Mouse (Mus musculus) duodenum, adult 2 months (tissue): ENCODE results near the gene Grifin. TPM values are rescaled to one million over a fixed set of nuclear protein-coding genes. Genes with fewer than 3 reads are reported as not detected.

Experiments
- polyA plus RNA-seq: library from polyadenylated mRNA; depleted of rRNA; stranded (reverse); fragments of >200 nt; gene quantifications from 2 replicates; pipeline ENCODE4 v1.2.3, GENCODE M21; 2012; ENCODE audit warnings: low replicate concordance; rRNA removed

The Grifin gene
- not detected in 2 replicates for polyA plus RNA-seq

GRCm38 (mm10) chr5:140564896-140565295 lies at the start of gene Grifin:
Gene Grifin, minus strand, starts transcription at chr5:140565071.

DNA sequence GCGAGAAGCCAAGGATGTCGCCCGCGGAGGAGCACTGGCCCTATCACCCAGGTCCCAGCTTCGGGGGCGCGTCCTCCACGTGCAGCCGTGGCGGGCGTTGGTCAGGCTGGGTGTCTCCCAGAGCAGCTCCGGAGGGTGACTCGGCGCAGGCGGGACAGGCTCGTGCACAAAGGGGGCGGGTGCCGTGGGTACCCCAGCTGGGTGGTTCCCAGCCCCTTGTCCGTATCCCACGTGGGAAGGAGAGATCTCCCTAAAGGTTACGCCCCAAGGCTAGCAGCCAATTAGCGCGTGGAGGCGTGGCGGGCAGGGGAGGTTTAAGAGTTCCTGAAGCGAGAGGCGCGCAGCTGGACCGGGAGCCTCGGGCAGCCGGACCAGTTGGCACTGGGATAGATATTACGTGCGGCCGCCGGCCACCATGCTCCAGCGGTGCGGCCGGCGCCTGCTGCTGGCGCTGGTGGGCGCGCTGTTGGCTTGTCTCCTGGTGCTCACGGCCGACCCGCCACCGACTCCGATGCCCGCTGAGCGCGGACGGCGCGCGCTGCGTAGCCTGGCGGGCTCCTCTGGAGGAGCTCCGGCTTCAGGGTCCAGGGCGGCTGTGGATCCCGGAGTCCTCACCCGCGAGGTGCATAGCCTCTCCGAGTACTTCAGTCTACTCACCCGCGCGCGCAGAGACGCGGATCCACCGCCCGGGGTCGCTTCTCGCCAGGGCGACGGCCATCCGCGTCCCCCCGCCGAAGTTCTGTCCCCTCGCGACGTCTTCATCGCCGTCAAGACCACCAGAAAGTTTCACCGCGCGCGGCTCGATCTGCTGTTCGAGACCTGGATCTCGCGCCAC lies 42.3 kb upstream of the Grifin start, which contains the start of gene Lfng:
TSS of gene Lfng (plus strand) at position 320 of the 835 bp plus-strand sequence.

Other genes with a start within 250 kb of the Grifin start
- gene Mad1l1, start 243.5 kb downstream of the Grifin start, polyA plus RNA-seq, result 15.2 and 20.3 TPM in 2 replicates
- 5.8 and 8.7 TPM in 2 replicates for gene Nudt1, start 243.4 kb downstream of the Grifin start, polyA plus RNA-seq
- gene Mrm2, start 233.2 kb downstream of the Grifin start, polyA plus RNA-seq, result 4.6 and 4.8 TPM in 2 replicates
- 4.1 and 6.4 TPM in 2 replicates for gene Snx8, start 175.8 kb downstream of the Grifin start, polyA plus RNA-seq
- gene Eif3b, start 145.7 kb downstream of the Grifin start, polyA plus RNA-seq, result 77.2 and 78.1 TPM in 2 replicates
- gene Gm4869, start 119.4 kb downstream of the Grifin start, polyA plus RNA-seq, result not detected in 2 replicates
- 14.8 and 15.5 TPM in 2 replicates for gene Chst12, start 59.5 kb downstream of the Grifin start, polyA plus RNA-seq
- gene Lfng, start 42.2 kb upstream of the Grifin start, polyA plus RNA-seq, result 27.8 and 34.1 TPM in 2 replicates
- gene Ttyh3, start 84.0 kb upstream of the Grifin start, polyA plus RNA-seq, result 46.3 and 52.6 TPM in 2 replicates
- 5.8 and 7.5 TPM in 2 replicates for gene Iqce, start 137.3 kb upstream of the Grifin start, polyA plus RNA-seq
- gene Brat1, start 139.9 kb upstream of the Grifin start, polyA plus RNA-seq, result 14.0 and 17.0 TPM in 2 replicates
- 1.5 and 4.0 TPM in 2 replicates for gene Amz1, start 159.1 kb upstream of the Grifin start, polyA plus RNA-seq